In genomic region chr6:128842945-128843478, GRCm38 (mm10) we compare ENCODE assay signal across 8 mouse cellular contexts. TPM values are rescaled to one million over a fixed set of nuclear protein-coding genes. Genes with fewer than 3 reads are reported as not detected.
A peak's percentile ranks its signal among the peaks of the same experiment; 100 is the strongest.
DNase-seq lines count a peak whose midpoint lies in the region; ATAC-seq and TF ChIP-seq lines count a peak whose summit lies in the region.

No protein-coding gene starts in this region.

- peak overlapping the region; percentile 57 for H3K27ac ChIP-seq in cortical plate, adult 2 months (ENCODE audit: insufficient read depth, low read length)

- DNase-seq in adipocyte (ENCODE audit: low spot score), result peak; percentile 93
- DNase-seq in gastrocnemius, adult 8-10 months (ENCODE audit: low spot score in 2 of 2), result peak; percentile 82 to 87
- DNase-seq in hindlimb bud, embryonic 11.5 days (ENCODE audit: extremely low spot score, low read depth, low spot score), result peak; percentile 97
- DNase-seq in left cerebral cortex, adult 8-10 months (ENCODE audit: low spot score in 2 of 2), result peak; percentile 91 to 98
- DNase-seq in right cerebral cortex, adult 18-20 months, result peak; percentile 94
- peak; percentile 91 for DNase-seq in urinary bladder, adult 2 months (ENCODE audit: low spot score)

- ATAC-seq in megakaryocyte, adult 5-6 weeks (ENCODE audit: poor library complexity, severe bottlenecking), result peak; percentile 51

- TF ChIP-seq CTCF in cortical plate, adult 2 months (IDR thresholded peaks at IDR 0.05; ENCODE audit: extremely low read depth, insufficient read depth, low read length), result no peak

- peaks cover 4% of the 10 kb centered on the region; the same call in 1 of the 2 replicates for H3K4me1 ChIP-seq in cortical plate, adult 2 months (ENCODE audit: control insufficient read depth, insufficient read depth, low read length)

- TF ChIP-seq POLR2A in cortical plate, adult 2 months (IDR thresholded peaks at IDR 0.05; ENCODE audit: extremely low read depth, insufficient read depth, low read length), result peak; percentile 48; the same call in 1 of the 2 replicates

- H3K4me3 ChIP-seq in cortical plate, adult 2 months (ENCODE audit: insufficient read depth, low read length), result peak overlapping the region; percentile 84

RNA-seq across cellular contexts. Expression of gene Klrb1b, which starts 16.9 kb away (rescaled TPM):
- not detected in 2 replicates for polyA plus RNA-seq in cortical plate, adult 2 months (2012; rRNA removed)
- total RNA-seq in gastrocnemius, adult 8-10 months (2022), result not detected
- under 1 TPM in 2 of 4 experiments, not detected in 2; 0.46 to 0.70 TPM for total RNA-seq in left cerebral cortex, adult 8-10 months (2022)
- 4.5 and 11.2 TPM in 2 replicates for total RNA-seq in megakaryocyte, adult 5-6 weeks (2015)
- 2.6 and 3.6 TPM in 2 replicates for total RNA-seq in megakaryocyte, adult 5-6 weeks (2017)
- 0.92 and 0.93 TPM in 2 replicates for polyA plus RNA-seq in urinary bladder, adult 2 months (2012; rRNA removed)

RNA-seq across cellular contexts. Expression of gene Gm44511, which starts 16.9 kb away (rescaled TPM):
- not detected in 2 replicates for polyA plus RNA-seq in cortical plate, adult 2 months (2012; rRNA removed)
- total RNA-seq in gastrocnemius, adult 8-10 months (2022), result under 1 TPM in 1 of 4 experiments, not detected in 3; 0.61 TPM
- total RNA-seq in left cerebral cortex, adult 8-10 months (2022), result under 1 TPM in 1 of 4 experiments, not detected in 3; 0.82 TPM
- total RNA-seq in megakaryocyte, adult 5-6 weeks (2015), result 2.7 TPM in 1 of 2 replicates, not detected in the other
- 3.4 TPM in 1 of 2 replicates, not detected in the other for total RNA-seq in megakaryocyte, adult 5-6 weeks (2017)
- polyA plus RNA-seq in urinary bladder, adult 2 months (2012; rRNA removed), result 0.23 and 0.43 TPM in 2 replicates

RNA-seq across cellular contexts. Expression of gene Clec2i, which starts 44.4 kb away (rescaled TPM):
- 0.08 TPM in 1 of 2 replicates, not detected in the other for polyA plus RNA-seq in cortical plate, adult 2 months (2012; rRNA removed)
- not detected for total RNA-seq in gastrocnemius, adult 8-10 months (2022)
- total RNA-seq in left cerebral cortex, adult 8-10 months (2022), result under 1 TPM in 1 of 4 experiments, not detected in 3; 0.17 TPM
- total RNA-seq in megakaryocyte, adult 5-6 weeks (2015), result 34.3 and 38.5 TPM in 2 replicates
- 58.0 and 59.7 TPM in 2 replicates for total RNA-seq in megakaryocyte, adult 5-6 weeks (2017)
- polyA plus RNA-seq in urinary bladder, adult 2 months (2012; rRNA removed), result 0.86 and 1.0 TPM in 2 replicates

RNA-seq across cellular contexts. Expression of gene BC035044, which starts 47.9 kb away (rescaled TPM):
- 2.0 and 2.2 TPM in 2 replicates for polyA plus RNA-seq in cortical plate, adult 2 months (2012; rRNA removed)
- total RNA-seq in gastrocnemius, adult 8-10 months (2022), result not detected
- 1 to 10 TPM in 3 of 4 experiments, under 1 TPM in 1; 0.84 to 1.7 (median 1.4) TPM for total RNA-seq in left cerebral cortex, adult 8-10 months (2022)
- total RNA-seq in megakaryocyte, adult 5-6 weeks (2015), result 154 and 164 TPM in 2 replicates
- 141 and 149 TPM in 2 replicates for total RNA-seq in megakaryocyte, adult 5-6 weeks (2017)
- polyA plus RNA-seq in urinary bladder, adult 2 months (2012; rRNA removed), result 3.2 and 3.4 TPM in 2 replicates

RNA-seq across cellular contexts. Expression of gene Klrb1c, which starts 54.0 kb away (rescaled TPM):
- polyA plus RNA-seq in cortical plate, adult 2 months (2012; rRNA removed), result 0.04 and 0.19 TPM in 2 replicates
- total RNA-seq in gastrocnemius, adult 8-10 months (2022), result not detected
- under 1 TPM in 1 of 4 experiments, not detected in 3; 0.25 TPM for total RNA-seq in left cerebral cortex, adult 8-10 months (2022)
- total RNA-seq in megakaryocyte, adult 5-6 weeks (2015), result 4.7 and 10.0 TPM in 2 replicates
- total RNA-seq in megakaryocyte, adult 5-6 weeks (2017), result 6.8 and 8.4 TPM in 2 replicates
- polyA plus RNA-seq in urinary bladder, adult 2 months (2012; rRNA removed), result 1.1 TPM in 2 replicates

Comparison
In these comparisons a context has a peak if more than half of its experiments do, and no peak if none do; other contexts are left out.
1. Peak in every context shown above with its lines: DNase-seq, ATAC-seq, H3K4me3 ChIP-seq and H3K27ac ChIP-seq.
2. RNA of gene Clec2i, which starts 44.4 kb away (total RNA-seq): 34.3 to 59.7 TPM in megakaryocyte, adult 5-6 weeks; not detected in gastrocnemius, adult 8-10 months and 0.17 TPM in left cerebral cortex, adult 8-10 months; every median in the first group is over 10 times any median in the second.